Mouse (Mus musculus) forebrain, embryonic 13.5 days (tissue): ENCODE results near the gene Lama2. TPM values are rescaled to one million over a fixed set of nuclear protein-coding genes. Genes with fewer than 3 reads are reported as not detected.

Experiments
- ATAC-seq: fragments of 200-750 bp; cut with Nextera tagmentation; 2 replicates; pipeline ENCODE4 v1.8.0; 2017
- H3K27ac ChIP-seq: fragments of 300-500 bp; sonication (generic); 2 replicates; pipeline ENCODE4 v1.5.1; 2015; ENCODE audit warnings: inconsistent platforms, mild to moderate bottlenecking, moderate library complexity
- H3K27me3 ChIP-seq: fragments of 300-500 bp; sonication (generic); 2 replicates; pipeline ENCODE4 v1.6.1; 2015; ENCODE audit warnings: mild to moderate bottlenecking, inconsistent platforms
- H3K36me3 ChIP-seq: fragments of 300-500 bp; sonication (generic); 2 replicates; pipeline ENCODE4 v1.6.1; 2015; ENCODE audit warnings: mild to moderate bottlenecking, inconsistent platforms; ENCODE audit not compliant: poor library complexity, severe bottlenecking
- H3K4me1 ChIP-seq: fragments of 300-500 bp; sonication (generic); 2 replicates; pipeline ENCODE4 v1.6.1; 2015; ENCODE audit warnings: inconsistent platforms
- H3K4me2 ChIP-seq: fragments of 300-500 bp; sonication (generic); 2 replicates; pipeline ENCODE4 v1.6.1; 2015; ENCODE audit warnings: inconsistent platforms, mild to moderate bottlenecking, moderate library complexity
- H3K4me3 ChIP-seq: fragments of 300-500 bp; sonication (generic); 2 replicates; pipeline ENCODE4 v1.5.1; 2015; ENCODE audit warnings: mild to moderate bottlenecking, inconsistent platforms
- H3K9ac ChIP-seq: fragments of 300-500 bp; sonication (generic); 2 replicates; pipeline ENCODE4 v1.6.1; 2015; ENCODE audit warnings: mild to moderate bottlenecking, inconsistent platforms
- H3K9me3 ChIP-seq: fragments of 300-500 bp; sonication (generic); replicated peaks from 2 replicates; pipeline ENCODE4 v1.6.1; 2016; ENCODE audit warnings: inconsistent platforms
- WGBS: fragments of 180-500 bp; shearing (Covaris S2); methylation state at CpG from one replicate; pipeline ENCODE4 v1.1.7; 2015; 5-methylcytosine and 5-hydroxymethylcytosine counted together
- polyA plus RNA-seq: library from polyadenylated mRNA; unstranded; fragments of >200 nt; fragmentation: Nextera tagmentation; extraction: Ambion mirVana; gene quantifications from 2 replicates; pipeline ENCODE4 v1.2.1, GENCODE M21; 2015

The Lama2 gene
- polyA plus RNA-seq, 1 experiment from 2014 or later: 2.8 TPM

- no peak overlapping the region for H3K27ac ChIP-seq
- no peak overlapping the region for H3K4me2 ChIP-seq
- H3K9me3 ChIP-seq: no peaks in the 10 kb centered on the region
- peak; percentile 72 for ATAC-seq
- WGBS: 59% methylated on average over 3 of the region's 3 CpGs
- H3K36me3 ChIP-seq: no peaks in the 10 kb centered on the region
- no peak overlapping the region for H3K9ac ChIP-seq
- no peaks in the 10 kb centered on the region for H3K4me1 ChIP-seq
- H3K27me3 ChIP-seq: no peaks in the 10 kb centered on the region
- no peak overlapping the region for H3K4me3 ChIP-seq
Measured at GRCm38 (mm10) chr10:27508847-27509459, 110.6 kb downstream of the Lama2 start.

- H3K27me3 ChIP-seq: no peaks in the 10 kb centered on the region
- H3K36me3 ChIP-seq: no peaks in the 10 kb centered on the region
- no peaks in the 10 kb centered on the region for H3K4me1 ChIP-seq
- no peak overlapping the region for H3K27ac ChIP-seq
- H3K4me3 ChIP-seq: no peak overlapping the region
- ATAC-seq: no peak
- no peaks in the 10 kb centered on the region for H3K9me3 ChIP-seq
- H3K4me2 ChIP-seq: no peak overlapping the region
- WGBS: 86% methylated on average over 3 of the region's 3 CpGs
- no peak overlapping the region for H3K9ac ChIP-seq
Measured at GRCm38 (mm10) chr10:27500863-27501262, 118.7 kb downstream of the Lama2 start.

GRCm38 (mm10) chr10:27488452-27488851 lies 131.1 kb downstream of the Lama2 start:
- Histone ChIP-seq H3K9me3 (no peaks in the 10 kb centered on the region), H3K9ac (no peak overlapping the region), H3K27me3 (no peaks in the 10 kb centered on the region), H3K36me3 (no peaks in the 10 kb centered on the region), H3K4me2 (no peak overlapping the region), H3K4me1 (no peaks in the 10 kb centered on the region), H3K27ac (no peak overlapping the region), H3K4me3 (no peak overlapping the region)
- no peak for ATAC-seq
- WGBS: 80% methylated on average over 1 of the region's 1 CpGs

GRCm38 (mm10) chr10:27484041-27484440 lies 135.5 kb downstream of the Lama2 start:
- Histone ChIP-seq H3K4me1 (no peaks in the 10 kb centered on the region), H3K27ac (no peak overlapping the region), H3K4me2 (no peak overlapping the region), H3K9me3 (no peaks in the 10 kb centered on the region), H3K4me3 (no peak overlapping the region), H3K9ac (no peak overlapping the region), H3K36me3 (no peaks in the 10 kb centered on the region), H3K27me3 (no peaks in the 10 kb centered on the region)
- ATAC-seq: no peak
- 90% methylated on average over 1 of the region's 1 CpGs for WGBS

- Histone ChIP-seq H3K4me1 (no peaks in the 10 kb centered on the region), H3K4me3 (no peak overlapping the region), H3K4me2 (no peak overlapping the region), H3K9ac (no peak overlapping the region), H3K9me3 (no peaks in the 10 kb centered on the region), H3K27ac (no peak overlapping the region), H3K36me3 (no peaks in the 10 kb centered on the region), H3K27me3 (no peaks in the 10 kb centered on the region)
- 22% methylated on average over 3 of the region's 3 CpGs for WGBS
- ATAC-seq: no peak
Measured at GRCm38 (mm10) chr10:27475540-27475939, 144.0 kb downstream of the Lama2 start.

- WGBS: 24% methylated on average over 1 of the region's 1 CpGs
- H3K4me3 ChIP-seq: no peak overlapping the region
- H3K9ac ChIP-seq: no peak overlapping the region
- no peaks in the 10 kb centered on the region for H3K36me3 ChIP-seq
- H3K4me1 ChIP-seq: peaks cover 7% of the 10 kb centered on the region; the same call in 1 of the 2 replicates
- H3K27me3 ChIP-seq: no peaks in the 10 kb centered on the region
- H3K4me2 ChIP-seq: no peak overlapping the region
- ATAC-seq: peak; percentile 92
- no peaks in the 10 kb centered on the region for H3K9me3 ChIP-seq
- no peak overlapping the region for H3K27ac ChIP-seq
Measured at GRCm38 (mm10) chr10:27468274-27468673, 151.3 kb downstream of the Lama2 start.

GRCm38 (mm10) chr10:27413583-27414465 lies 205.7 kb downstream of the Lama2 start:
- no peaks in the 10 kb centered on the region for H3K36me3 ChIP-seq
- WGBS: 63% methylated on average over 5 of the region's 5 CpGs

GRCm38 (mm10) chr10:27390753-27391152 lies 228.8 kb downstream of the Lama2 start:
- H3K9ac ChIP-seq: no peak overlapping the region
- H3K9me3 ChIP-seq: no peaks in the 10 kb centered on the region
- no peaks in the 10 kb centered on the region for H3K27me3 ChIP-seq
- no peak overlapping the region for H3K4me2 ChIP-seq
- H3K36me3 ChIP-seq: no peaks in the 10 kb centered on the region
- no peak overlapping the region for H3K27ac ChIP-seq
- no peak overlapping the region for H3K4me3 ChIP-seq
- WGBS: 84% methylated on average over 1 of the region's 1 CpGs
- no peaks in the 10 kb centered on the region for H3K4me1 ChIP-seq
- ATAC-seq: no peak

More at GRCm38 (mm10) chr10:27413583-27414465, 205.7 kb downstream of the Lama2 start:
- Histone ChIP-seq H3K9me3 (no peaks in the 10 kb centered on the region), H3K4me1 (no peaks in the 10 kb centered on the region), H3K4me3 (no peak overlapping the region), H3K27ac (no peak overlapping the region), H3K9ac (no peak overlapping the region), H3K27me3 (no peaks in the 10 kb centered on the region), H3K4me2 (no peak overlapping the region)
- no peak for ATAC-seq

GRCm38 (mm10) chr10:27387531-27387930 lies 232.0 kb downstream of the Lama2 start:
- Histone ChIP-seq H3K4me1 (no peaks in the 10 kb centered on the region), H3K9ac (no peak overlapping the region), H3K4me3 (no peak overlapping the region), H3K27ac (no peak overlapping the region), H3K4me2 (no peak overlapping the region), H3K27me3 (no peaks in the 10 kb centered on the region), H3K9me3 (no peaks in the 10 kb centered on the region), H3K36me3 (no peaks in the 10 kb centered on the region)
- no peak for ATAC-seq
- 42% methylated on average over 1 of the region's 1 CpGs for WGBS

GRCm38 (mm10) chr10:27384636-27385035 lies 234.9 kb downstream of the Lama2 start:
- Histone ChIP-seq H3K9ac (no peak overlapping the region), H3K4me2 (no peak overlapping the region), H3K4me1 (no peaks in the 10 kb centered on the region), H3K4me3 (no peak overlapping the region), H3K9me3 (no peaks in the 10 kb centered on the region), H3K36me3 (no peaks in the 10 kb centered on the region), H3K27me3 (no peaks in the 10 kb centered on the region), H3K27ac (no peak overlapping the region)
- no peak for ATAC-seq
- WGBS: 84% methylated on average over 4 of the region's 4 CpGs

GRCm38 (mm10) chr10:27382887-27383609 lies 236.5 kb downstream of the Lama2 start:
- no peaks in the 10 kb centered on the region for H3K4me1 ChIP-seq
- WGBS: 61% methylated on average over 2 of the region's 2 CpGs
- no peaks in the 10 kb centered on the region for H3K27me3 ChIP-seq
- no peak overlapping the region for H3K4me2 ChIP-seq
- no peaks in the 10 kb centered on the region for H3K36me3 ChIP-seq
- H3K9ac ChIP-seq: no peak overlapping the region
- no peaks in the 10 kb centered on the region for H3K9me3 ChIP-seq
- ATAC-seq: peak; percentile 88; the same call in 1 of the 2 replicates
- no peak overlapping the region for H3K4me3 ChIP-seq
- no peak overlapping the region for H3K27ac ChIP-seq

GRCm38 (mm10) chr10:27378286-27378685 lies 241.3 kb downstream of the Lama2 start:
- H3K27me3 ChIP-seq: no peaks in the 10 kb centered on the region
- no peak overlapping the region for H3K4me3 ChIP-seq
- no peak overlapping the region for H3K9ac ChIP-seq
- H3K27ac ChIP-seq: no peak overlapping the region
- no peak for ATAC-seq
- no peaks in the 10 kb centered on the region for H3K4me1 ChIP-seq
- WGBS: 49% methylated on average over 1 of the region's 1 CpGs
- no peaks in the 10 kb centered on the region for H3K36me3 ChIP-seq
- H3K4me2 ChIP-seq: no peak overlapping the region
- no peaks in the 10 kb centered on the region for H3K9me3 ChIP-seq
